Comparison of ENCODE assay signal across 8 mouse cellular contexts in the genomic region with DNA sequence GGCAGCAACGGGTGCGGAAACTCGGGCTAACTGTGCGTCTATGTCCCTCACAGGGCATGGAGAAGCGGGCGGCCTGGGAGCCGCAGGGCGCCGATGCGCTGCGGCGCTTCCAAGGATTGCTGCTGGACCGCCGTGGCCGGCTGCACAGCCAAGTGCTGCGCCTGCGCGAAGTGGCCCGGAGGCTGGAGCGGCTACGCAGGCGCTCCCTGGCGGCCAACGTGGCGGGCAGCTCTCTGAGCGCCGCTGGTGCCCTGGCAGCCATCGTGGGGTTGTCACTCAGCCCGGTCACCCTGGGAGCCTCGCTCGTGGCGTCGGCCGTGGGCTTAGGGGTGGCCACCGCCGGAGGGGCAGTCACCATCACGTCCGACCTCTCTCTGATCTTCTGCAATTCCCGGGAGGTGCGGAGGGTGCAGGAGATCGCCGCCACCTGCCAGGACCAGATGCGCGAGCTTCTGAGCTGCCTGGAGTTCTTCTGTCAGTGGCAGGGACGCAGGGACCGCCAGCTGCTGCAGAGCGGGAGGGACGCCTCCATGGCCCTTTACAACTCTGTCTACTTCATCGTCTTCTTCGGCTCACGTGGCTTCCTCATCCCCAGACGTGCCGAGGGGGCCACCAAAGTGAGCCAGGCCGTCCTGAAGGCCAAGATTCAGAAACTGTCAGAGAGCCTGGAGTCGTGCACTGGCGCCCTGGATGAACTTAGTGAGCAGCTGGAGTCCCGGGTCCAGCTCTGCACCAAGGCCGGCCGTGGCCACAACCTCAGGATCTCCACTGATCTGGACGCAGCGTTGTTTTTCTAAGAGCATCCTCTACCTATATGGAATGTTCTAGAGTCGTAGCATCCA. TPM values are rescaled to one million over a fixed set of nuclear protein-coding genes. Genes with fewer than 3 reads are reported as not detected.
DNase-seq lines count a peak whose midpoint lies in the region; ATAC-seq and TF ChIP-seq lines count a peak whose summit lies in the region.

No protein-coding gene starts in this region.

- H3K9ac ChIP-seq in forebrain, embryonic 13.5 days, result peak overlapping the region; percentile 70
- H3K9ac ChIP-seq in liver, embryonic 16.5 days (ENCODE audit: low read depth, low read length), result peak overlapping the region; percentile 86
- H3K9ac ChIP-seq in neural tube, embryonic 12.5 days, result peak overlapping the region; percentile 76
- H3K9ac ChIP-seq in stomach, postnatal 0 days (ENCODE audit: low read length), result peak overlapping the region; percentile 59

- intact Hi-C loops in heart, postnatal 10 days (cut with DNase I), result loop anchor here (2.0 kb wide), 1 partner anchor 63 kb away; a partner anchor contains a TSS

- H3K27ac ChIP-seq in forebrain, embryonic 13.5 days, result no peak overlapping the region
- H3K27ac ChIP-seq in liver, embryonic 16.5 days (ENCODE audit: low read length), result peak overlapping the region; percentile 97
- no peak overlapping the region for H3K27ac ChIP-seq in neural tube, embryonic 12.5 days
- 0 out of 2 replicates have a peak overlapping the region, but pooled peaks have one; percentile 13 for H3K27ac ChIP-seq in stomach, postnatal 0 days (replicated peaks)

- peaks cover 43% of the 10 kb centered on the region for H3K4me1 ChIP-seq in E14TG2a.4 (replicated peaks; ENCODE audit: low read depth, low read length)
- H3K4me1 ChIP-seq in forebrain, embryonic 13.5 days, result peaks cover 21% of the 10 kb centered on the region
- H3K4me1 ChIP-seq in liver, embryonic 16.5 days (ENCODE audit: control insufficient read depth, low read depth, low read length), result peaks cover 39% of the 10 kb centered on the region
- H3K4me1 ChIP-seq in neural tube, embryonic 12.5 days, result peaks cover 13% of the 10 kb centered on the region
- H3K4me1 ChIP-seq in stomach, postnatal 0 days (replicated peaks; ENCODE audit: control insufficient read depth, insufficient read depth), result no peaks in the 10 kb centered on the region

- peak overlapping the region; percentile 75 for H3K4me2 ChIP-seq in forebrain, embryonic 13.5 days
- H3K4me2 ChIP-seq in liver, embryonic 16.5 days (ENCODE audit: low read depth, low read length), result peak overlapping the region; percentile 98
- peak overlapping the region; percentile 78 for H3K4me2 ChIP-seq in neural tube, embryonic 12.5 days (replicated peaks)
- H3K4me2 ChIP-seq in stomach, postnatal 0 days (replicated peaks; ENCODE audit: low read depth), result peak overlapping the region; percentile 92

- peak; percentile 92 for ATAC-seq in cerebellum, adult (ENCODE audit: insufficient number of reproducible peaks, low FRiP score, low TSS enrichment)
- peak; percentile 91 for ATAC-seq in forebrain, embryonic 13.5 days
- ATAC-seq in liver, embryonic 16.5 days (ENCODE audit: low read depth), result peak; percentile 75
- ATAC-seq in neural tube, embryonic 12.5 days (ENCODE audit: low FRiP score, low read depth), result peak; percentile 87
- ATAC-seq in stomach, postnatal 0 days (ENCODE audit: low FRiP score, low TSS enrichment), result peak; percentile 89

- H3K27me3 ChIP-seq in E14TG2a.4 (ENCODE audit: insufficient read depth, low read length), result peaks cover 56% of the 10 kb centered on the region
- no peaks in the 10 kb centered on the region for H3K27me3 ChIP-seq in forebrain, embryonic 13.5 days
- no peaks in the 10 kb centered on the region; the same call in 1 of the 2 replicates for H3K27me3 ChIP-seq in liver, embryonic 16.5 days (ENCODE audit: control insufficient read depth, insufficient read depth, low read depth, low read length)
- H3K27me3 ChIP-seq in neural tube, embryonic 12.5 days (replicated peaks), result no peaks in the 10 kb centered on the region
- H3K27me3 ChIP-seq in stomach, postnatal 0 days (ENCODE audit: control insufficient read depth, insufficient read depth, low read length), result no peaks in the 10 kb centered on the region

- WGBS in forebrain, embryonic 13.5 days, result 3% methylated on average over 61 of the region's 62 CpGs
- WGBS in liver, embryonic 16.5 days (ENCODE audit: insufficient replicate concordance), result 3% methylated on average over 61 of the region's 62 CpGs
- 3% methylated on average over 62 of the region's 62 CpGs for WGBS in neural tube, embryonic 12.5 days
- 3% methylated on average over 62 of the region's 62 CpGs for WGBS in stomach, postnatal 0 days

- no peak for TF ChIP-seq CTCF in E14TG2a.4 (conservative IDR thresholded peaks at IDR 0.05; ENCODE audit: low read length)
- peak; percentile 88 for TF ChIP-seq CTCF in stomach, postnatal 0 days (IDR thresholded peaks at IDR 0.05; ENCODE audit: low read depth)

- no peak for TF ChIP-seq EP300 in stomach, postnatal 0 days (optimal IDR thresholded peaks at IDR 0.05)

- H3K36me3 ChIP-seq in E14TG2a.4 (ENCODE audit: insufficient read depth, low read length), result no peaks in the 10 kb centered on the region
- no peaks in the 10 kb centered on the region for H3K36me3 ChIP-seq in forebrain, embryonic 13.5 days (ENCODE audit: poor library complexity, severe bottlenecking)
- H3K36me3 ChIP-seq in liver, embryonic 16.5 days (ENCODE audit: control insufficient read depth, insufficient read depth), result no peaks in the 10 kb centered on the region
- H3K36me3 ChIP-seq in neural tube, embryonic 12.5 days, result no peaks in the 10 kb centered on the region
- no peaks in the 10 kb centered on the region for H3K36me3 ChIP-seq in stomach, postnatal 0 days (ENCODE audit: control insufficient read depth, insufficient read depth, low read length)

- H3K9me3 ChIP-seq in E14TG2a.4 (ENCODE audit: low read length), result no peaks in the 10 kb centered on the region
- H3K9me3 ChIP-seq in forebrain, embryonic 13.5 days (replicated peaks), result no peaks in the 10 kb centered on the region
- no peaks in the 10 kb centered on the region for H3K9me3 ChIP-seq in liver, embryonic 16.5 days (replicated peaks; ENCODE audit: control insufficient read depth, low read length)
- no peaks in the 10 kb centered on the region for H3K9me3 ChIP-seq in neural tube, embryonic 12.5 days
- H3K9me3 ChIP-seq in stomach, postnatal 0 days (ENCODE audit: control insufficient read depth, low read length), result no peaks in the 10 kb centered on the region

- peak; percentile 93 to 94 for DNase-seq in heart, postnatal 10 days
- DNase-seq in kidney, postnatal 4 days, result peak; percentile 95 to 97
- peak; percentile 92 for DNase-seq in stomach, postnatal 0 days (ENCODE audit: low spot score)

- H3K4me3 ChIP-seq in E14TG2a.4 (replicated peaks; ENCODE audit: low read length), result peak overlapping the region; percentile 80
- H3K4me3 ChIP-seq in forebrain, embryonic 13.5 days, result peak overlapping the region; percentile 55
- peak overlapping the region; percentile 76 for H3K4me3 ChIP-seq in liver, embryonic 16.5 days (ENCODE audit: low read depth, low read length)
- peak overlapping the region; percentile 53 for H3K4me3 ChIP-seq in neural tube, embryonic 12.5 days
- peak overlapping the region; percentile 61 for H3K4me3 ChIP-seq in stomach, postnatal 0 days (ENCODE audit: low read depth, low read length)

RNA-seq across cellular contexts. Expression of a gene that starts 2.2 kb away (rescaled TPM):
- polyA plus RNA-seq in forebrain, embryonic 13.5 days (2015; fragmentation: Nextera tagmentation; extraction: Ambion mirVana), result 3.5 and 3.6 TPM in 2 replicates
- 10 to 100 TPM; 15.9 to 24.3 TPM for total RNA-seq in heart, postnatal 10 days (2021)
- 2.0 and 2.3 TPM in 2 replicates for polyA plus RNA-seq in liver, embryonic 16.5 days (2015; fragmentation: Nextera tagmentation; extraction: Ambion mirVana)
- 4.7 and 4.9 TPM in 2 replicates for polyA plus RNA-seq in neural tube, embryonic 12.5 days (2016; fragmentation: Nextera tagmentation; extraction: Ambion mirVana)
- polyA plus RNA-seq in stomach, postnatal 0 days (2015; fragmentation: Nextera tagmentation; extraction: Ambion mirVana), result 1.5 and 1.8 TPM in 2 replicates

RNA-seq across cellular contexts. Expression of a gene that starts 27.7 kb away (rescaled TPM):
- 93.9 and 101 TPM in 2 replicates for polyA plus RNA-seq in forebrain, embryonic 13.5 days (2015; fragmentation: Nextera tagmentation; extraction: Ambion mirVana)
- total RNA-seq in heart, postnatal 10 days (2021), result 10 to 100 TPM; 43.0 to 47.6 TPM
- 47.9 and 51.1 TPM in 2 replicates for polyA plus RNA-seq in liver, embryonic 16.5 days (2015; fragmentation: Nextera tagmentation; extraction: Ambion mirVana)
- 90.8 and 93.0 TPM in 2 replicates for polyA plus RNA-seq in neural tube, embryonic 12.5 days (2016; fragmentation: Nextera tagmentation; extraction: Ambion mirVana)
- polyA plus RNA-seq in stomach, postnatal 0 days (2015; fragmentation: Nextera tagmentation; extraction: Ambion mirVana), result 46.0 and 47.7 TPM in 2 replicates

Comparison
In these comparisons a context has a peak if more than half of its experiments do, and no peak if none do; other contexts are left out.
1. H3K27ac ChIP-seq: peak in liver, embryonic 16.5 days (single experiment) and stomach, postnatal 0 days (single experiment); none in forebrain, embryonic 13.5 days (single experiment) and neural tube, embryonic 12.5 days (single experiment).
2. Peak in every context shown above with its lines, with median percentiles within 50 percentile points of each other: H3K4me3 ChIP-seq, ATAC-seq, H3K4me2 ChIP-seq, H3K9ac ChIP-seq and DNase-seq.